Mouse (Mus musculus) stomach, embryonic 15.5 days (tissue): ENCODE data around the gene Mga. TPM values are rescaled to one million over a fixed set of nuclear protein-coding genes. Genes with fewer than 3 reads are reported as not detected.

Experiments used
- ATAC-seq: fragments of 200-750 bp; cut with Nextera tagmentation; 2 replicates; pipeline ENCODE4 v1.8.0; 2017; ENCODE audit warnings: low read depth, moderate number of reproducible peaks, moderate TSS enrichment; ENCODE audit not compliant: insufficient read depth, low FRiP score
- H3K27ac ChIP-seq: fragments of 300-500 bp; sonication (generic); 2 replicates; pipeline ENCODE4 v1.5.1; 2015; ENCODE audit warnings: mild to moderate bottlenecking, inconsistent platforms
- H3K27me3 ChIP-seq: fragments of 300-500 bp; sonication (generic); replicated peaks from 2 replicates; pipeline ENCODE4 v1.6.1; 2015; ENCODE audit warnings: inconsistent platforms
- H3K36me3 ChIP-seq: fragments of 300-500 bp; sonication (generic); 2 replicates; pipeline ENCODE4 v1.6.1; 2015; ENCODE audit warnings: inconsistent platforms
- H3K4me1 ChIP-seq: fragments of 300-500 bp; sonication (generic); 2 replicates; pipeline ENCODE4 v1.6.1; 2015; ENCODE audit warnings: inconsistent platforms
- H3K4me2 ChIP-seq: fragments of 300-500 bp; sonication (generic); 2 replicates; pipeline ENCODE4 v1.6.1; 2015; ENCODE audit warnings: mild to moderate bottlenecking, inconsistent platforms
- H3K4me3 ChIP-seq: fragments of 300-500 bp; sonication (generic); replicated peaks from 2 replicates; pipeline ENCODE4 v1.5.1; 2015; ENCODE audit warnings: inconsistent platforms
- H3K9ac ChIP-seq: fragments of 300-500 bp; sonication (generic); 2 replicates; pipeline ENCODE4 v1.6.1; 2015; ENCODE audit warnings: inconsistent platforms
- H3K9me3 ChIP-seq: fragments of 300-500 bp; sonication (generic); 2 replicates; pipeline ENCODE4 v1.6.1; 2016; ENCODE audit warnings: inconsistent platforms
- WGBS: fragments of 180-500 bp; shearing (Covaris S2); methylation state at CpG from one replicate; pipeline ENCODE4 v1.1.7; 2015; 5-methylcytosine and 5-hydroxymethylcytosine counted together
- microRNA-seq: library from miRNA; unstranded; fragments of <30 nt; microRNA quantifications from one replicate; pipeline ENCODE4, GENCODE M21; 2016
- polyA plus RNA-seq: library from polyadenylated mRNA; unstranded; fragments of >200 nt; fragmentation: Nextera tagmentation; extraction: Ambion mirVana; gene quantifications from 2 replicates; pipeline ENCODE4 v1.2.1, GENCODE M21; 2015

Mga gene
- polyA plus RNA-seq, 1 experiment from 2014 or later: 23.3 TPM

DNA sequence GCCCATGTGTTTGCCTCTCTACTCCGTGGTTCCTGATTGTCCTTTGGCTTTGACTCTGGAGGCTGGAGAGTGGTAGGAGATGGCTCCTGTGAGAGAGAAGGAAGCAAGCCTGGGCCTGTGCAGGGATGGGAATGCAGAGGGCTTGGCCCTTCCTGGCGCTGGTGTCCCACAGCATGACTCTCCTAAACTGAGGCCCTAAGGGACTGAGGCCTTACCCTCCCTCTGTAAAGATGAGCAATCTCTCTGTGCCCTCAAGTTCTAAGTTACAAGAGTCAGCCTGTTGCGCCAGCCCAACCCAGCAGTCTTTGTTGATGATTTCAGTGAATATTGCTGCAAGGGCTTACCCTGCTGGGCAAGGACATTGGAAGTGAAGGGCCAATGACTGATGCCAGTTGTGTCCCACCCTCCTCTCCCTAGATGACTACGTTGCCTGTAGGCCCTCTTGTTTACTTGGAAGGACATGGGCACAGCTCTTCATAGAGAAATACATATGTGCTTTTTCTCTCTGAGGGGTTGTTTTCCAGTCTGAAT is 110.7 kb downstream of the Mga start:
- Histone ChIP-seq H3K27me3 (no peaks in the 10 kb centered on the region), H3K36me3 (0 out of 2 replicates have a peak, but pooled peaks cover under 1% of the 10 kb centered on the region), H3K4me3 (no peak overlapping the region), H3K4me1 (no peaks in the 10 kb centered on the region), H3K9me3 (no peaks in the 10 kb centered on the region), H3K27ac (no peak overlapping the region), H3K4me2 (no peak overlapping the region), H3K9ac (no peak overlapping the region)
- ATAC-seq: no peak
- WGBS: 70% methylated on average over 4 of the region's 4 CpGs

DNA sequence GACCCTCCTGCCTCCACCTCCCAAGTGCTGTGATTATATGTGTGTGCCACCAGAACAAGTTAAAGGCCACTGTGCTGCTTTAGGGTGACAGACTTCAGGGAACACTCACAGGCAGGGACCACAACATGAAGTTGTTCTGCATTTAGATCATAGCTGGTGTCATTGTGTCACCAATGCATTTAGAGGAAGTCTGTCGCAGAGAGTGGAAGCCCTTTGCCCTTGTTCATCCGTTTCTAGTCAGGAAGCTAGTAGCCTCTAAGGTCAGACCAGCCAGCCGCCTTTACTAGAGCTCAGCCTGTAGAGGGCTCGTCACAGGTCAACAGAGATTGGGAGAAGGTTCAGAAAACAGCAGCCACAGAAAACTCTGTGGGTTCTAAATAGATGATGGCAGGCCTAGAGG is 111.6 kb downstream of the Mga start:
- Histone ChIP-seq H3K4me1 (no peaks in the 10 kb centered on the region), H3K27ac (no peak overlapping the region), H3K4me2 (no peak overlapping the region), H3K4me3 (no peak overlapping the region), H3K9me3 (no peaks in the 10 kb centered on the region), H3K36me3 (no peaks in the 10 kb centered on the region), H3K9ac (no peak overlapping the region), H3K27me3 (no peaks in the 10 kb centered on the region)
- ATAC-seq: no peak
- 41% methylated on average over 4 of the region's 4 CpGs for WGBS

DNA sequence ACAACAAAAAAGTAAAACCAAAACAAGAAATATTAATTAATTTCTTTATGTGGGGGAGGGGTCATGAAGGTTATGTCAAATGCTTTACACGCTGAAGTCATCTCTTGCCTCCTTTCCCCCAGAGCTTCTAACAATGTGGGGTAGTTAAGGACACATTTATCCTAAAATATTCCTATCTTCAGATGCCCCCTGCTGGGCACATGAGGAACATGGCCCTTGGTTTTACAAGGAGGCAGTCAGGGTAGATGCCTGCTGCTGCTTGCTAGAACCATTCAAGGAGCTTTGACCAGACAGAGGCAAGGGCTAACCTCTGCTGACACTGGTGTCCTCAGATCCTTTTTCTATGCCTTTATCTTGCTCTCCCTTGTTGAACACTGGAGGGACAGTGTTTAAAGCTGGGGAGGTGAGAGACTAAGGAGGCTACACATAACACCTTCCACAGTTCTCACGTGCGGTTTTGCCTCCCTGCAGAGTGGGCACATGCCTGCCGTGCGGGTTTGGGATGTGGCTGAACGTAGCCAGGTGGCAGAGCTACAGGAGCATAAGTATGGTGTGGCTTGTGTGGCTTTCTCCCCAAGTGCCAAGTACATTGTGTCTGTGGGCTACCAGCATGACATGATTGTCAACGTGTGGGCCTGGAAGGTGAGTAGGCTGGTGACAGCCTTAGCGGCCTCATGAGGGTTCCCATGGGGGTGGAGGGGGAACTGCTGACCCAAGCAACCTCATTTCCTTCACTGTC is 114.6 kb downstream of the Mga start:
- Histone ChIP-seq H3K27ac (no peak overlapping the region), H3K4me1 (no peaks in the 10 kb centered on the region), H3K4me3 (no peak overlapping the region), H3K36me3 (peaks cover 4% of the 10 kb centered on the region; the same call in 1 of the 2 replicates), H3K27me3 (no peaks in the 10 kb centered on the region), H3K9ac (no peak overlapping the region), H3K9me3 (no peaks in the 10 kb centered on the region), H3K4me2 (no peak overlapping the region)
- ATAC-seq: peak; percentile 47; the same call in 1 of the 2 replicates
- WGBS: 74% methylated on average over 8 of the region's 8 CpGs

DNA sequence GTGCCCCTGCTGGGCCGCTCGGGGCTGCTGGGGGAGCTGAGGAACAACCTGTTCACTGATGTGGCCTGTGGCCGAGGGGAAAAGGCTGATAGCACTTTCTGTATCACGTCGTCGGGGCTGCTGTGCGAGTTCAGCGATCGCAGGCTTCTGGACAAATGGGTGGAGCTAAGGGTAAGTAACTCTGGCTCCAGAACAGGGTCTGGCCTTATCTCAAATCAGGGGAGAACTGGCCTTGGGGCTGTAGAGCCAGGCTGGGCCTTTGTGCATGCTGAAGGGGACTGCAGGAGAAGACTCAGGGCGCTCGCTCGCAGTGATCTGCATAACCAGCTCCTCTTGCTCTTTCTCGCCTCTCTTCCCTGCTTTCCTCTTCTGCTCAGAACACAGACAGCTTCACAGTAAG is 115.9 kb downstream of the Mga start:
- H3K4me2 ChIP-seq: no peak overlapping the region
- no peak overlapping the region for H3K27ac ChIP-seq
- no peak overlapping the region for H3K4me3 ChIP-seq
- peaks cover 10% of the 10 kb centered on the region; the same call in 1 of the 2 replicates for H3K36me3 ChIP-seq
- no peak overlapping the region for H3K9ac ChIP-seq
- no peaks in the 10 kb centered on the region for H3K9me3 ChIP-seq
- WGBS: 81% methylated on average over 13 of the region's 13 CpGs
- 0 out of 2 replicates have a peak, but pooled peaks have one; percentile 40 for ATAC-seq
- no peaks in the 10 kb centered on the region for H3K4me1 ChIP-seq
- no peaks in the 10 kb centered on the region for H3K27me3 ChIP-seq

DNA sequence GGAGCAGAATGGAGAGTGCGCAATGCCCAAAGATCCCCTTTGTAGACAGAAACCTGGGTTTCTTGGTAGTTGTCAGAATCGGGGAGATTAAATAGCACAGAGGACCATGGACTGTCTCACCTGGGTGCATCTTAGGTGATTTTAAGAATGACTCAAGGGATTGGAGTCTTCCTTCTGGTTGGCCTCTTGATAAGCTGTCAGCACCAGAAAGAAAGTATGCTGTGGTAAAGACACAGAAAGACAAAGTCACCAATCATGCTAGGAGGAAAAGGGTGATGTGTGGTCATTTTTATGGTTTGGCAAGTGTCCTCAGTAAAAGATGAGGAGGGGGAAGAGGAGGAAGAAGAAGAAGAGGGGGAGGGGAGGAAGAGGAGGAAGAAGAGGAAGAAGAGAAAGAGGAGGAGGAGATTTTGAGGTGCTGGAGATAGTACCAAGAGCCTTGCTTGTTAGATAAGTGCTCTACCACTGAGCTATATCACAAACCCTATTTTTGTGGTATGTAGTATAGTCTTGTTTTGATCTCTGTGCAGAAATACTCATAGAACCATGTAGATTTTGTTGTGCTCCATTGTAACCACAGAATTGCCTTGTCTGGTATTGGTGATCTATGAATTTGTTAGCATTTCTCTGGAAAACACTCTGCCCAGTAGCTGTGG is 116.9 kb downstream of the Mga start:
- no peak overlapping the region for H3K4me3 ChIP-seq
- no peak overlapping the region for H3K27ac ChIP-seq
- ATAC-seq: no peak
- H3K4me1 ChIP-seq: no peaks in the 10 kb centered on the region
- no peaks in the 10 kb centered on the region for H3K27me3 ChIP-seq
- peaks cover 19% of the 10 kb centered on the region; the same call in 1 of the 2 replicates for H3K36me3 ChIP-seq
- no peak overlapping the region for H3K4me2 ChIP-seq
- no peak overlapping the region for H3K9ac ChIP-seq
- H3K9me3 ChIP-seq: no peaks in the 10 kb centered on the region
- WGBS: 90% methylated on average over 2 of the region's 2 CpGs

DNA sequence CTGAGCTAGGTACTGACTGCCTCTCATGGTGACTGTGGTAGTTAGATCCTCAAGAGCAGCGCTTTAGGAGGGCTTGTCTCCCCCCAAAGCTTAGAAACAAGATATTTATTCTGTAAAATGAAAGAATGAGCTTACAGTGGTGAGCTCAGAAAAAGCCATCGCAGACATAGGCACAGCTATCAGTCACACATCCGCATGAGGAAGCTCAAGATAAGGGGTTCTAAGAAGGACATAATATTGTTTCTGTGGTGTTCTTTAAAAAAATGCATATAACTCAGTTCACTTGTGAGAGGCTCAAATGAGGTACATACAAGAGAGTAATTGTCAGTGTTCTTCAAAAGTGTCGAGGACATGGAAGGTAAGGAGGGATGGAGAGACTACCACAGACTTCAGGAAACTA is 118.9 kb downstream of the Mga start:
- Histone ChIP-seq H3K4me2 (no peak overlapping the region), H3K36me3 (peaks cover 33% of the 10 kb centered on the region; the same call in 1 of the 2 replicates), H3K27ac (no peak overlapping the region), H3K4me3 (no peak overlapping the region), H3K4me1 (no peaks in the 10 kb centered on the region), H3K9me3 (no peaks in the 10 kb centered on the region), H3K9ac (no peak overlapping the region), H3K27me3 (no peaks in the 10 kb centered on the region)
- WGBS: 88% methylated on average over 4 of the region's 4 CpGs
- no peak for ATAC-seq

DNA sequence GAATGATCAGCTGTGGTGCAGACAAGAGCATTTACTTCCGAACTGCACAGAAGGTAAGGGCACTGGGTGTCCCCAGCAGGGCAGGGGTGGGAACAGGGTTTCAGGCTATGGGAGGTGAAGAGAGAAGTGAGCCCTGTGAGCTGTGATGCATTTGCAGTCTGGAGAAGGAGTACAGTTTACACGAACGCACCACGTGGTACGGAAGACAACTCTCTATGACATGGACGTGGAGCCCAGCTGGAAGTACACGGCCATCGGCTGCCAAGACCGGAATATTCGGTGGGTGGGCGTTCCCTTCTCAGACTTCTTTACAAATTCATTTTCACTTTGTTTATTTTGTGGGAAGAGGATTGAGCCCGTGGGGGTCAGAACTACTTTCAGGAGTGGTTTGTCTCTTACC is 120.6 kb downstream of the Mga start:
- WGBS: 60% methylated on average over 12 of the region's 12 CpGs
- peaks cover 47% of the 10 kb centered on the region for H3K36me3 ChIP-seq
- peak overlapping the region; percentile 16; the same call in 1 of the 2 replicates for H3K27ac ChIP-seq
- H3K9me3 ChIP-seq: no peaks in the 10 kb centered on the region
- no peaks in the 10 kb centered on the region for H3K27me3 ChIP-seq
- no peak; the same call in 1 of the 2 replicates for ATAC-seq
- no peak overlapping the region for H3K9ac ChIP-seq
- H3K4me1 ChIP-seq: no peaks in the 10 kb centered on the region
- no peak overlapping the region for H3K4me3 ChIP-seq
- no peak overlapping the region for H3K4me2 ChIP-seq

Small RNA genes lying within 50 kb of the gene (microRNA-seq; reads per million reads assigned to microRNA genes)
- gene Mir7665: not detected

Other genes starting within 250 kb of the Mga start
- 43.0 and 46.3 TPM in 2 replicates for gene Ndufaf1, start 234.4 kb upstream of the Mga start, polyA plus RNA-seq
- gene Rtf1, start 222.2 kb upstream of the Mga start, polyA plus RNA-seq: 35.8 and 47.4 TPM in 2 replicates
- gene Itpka, start 154.9 kb upstream of the Mga start, polyA plus RNA-seq: 9.8 and 10.2 TPM in 2 replicates
- gene Ltk, start 136.8 kb upstream of the Mga start, polyA plus RNA-seq: 2.1 and 2.7 TPM in 2 replicates
- gene Rpap1, start 109.7 kb upstream of the Mga start, polyA plus RNA-seq: 25.3 and 29.5 TPM in 2 replicates
- 23.0 and 23.6 TPM in 2 replicates for gene Tyro3, start 99.5 kb upstream of the Mga start, polyA plus RNA-seq
- gene Mapkbp1, start 75.5 kb downstream of the Mga start, polyA plus RNA-seq: 2.8 and 3.3 TPM in 2 replicates
- gene Jmjd7, start 130.3 kb downstream of the Mga start, polyA plus RNA-seq: 15.0 and 17.2 TPM in 2 replicates
- 2.2 and 3.4 TPM in 2 replicates for gene Gm28042, start 130.3 kb downstream of the Mga start, polyA plus RNA-seq
- gene Pla2g4b, start 136.2 kb downstream of the Mga start, polyA plus RNA-seq: 1.2 and 1.5 TPM in 2 replicates